Mouse (Mus musculus): ENCODE results near the gene Tbkbp1.

DNA sequence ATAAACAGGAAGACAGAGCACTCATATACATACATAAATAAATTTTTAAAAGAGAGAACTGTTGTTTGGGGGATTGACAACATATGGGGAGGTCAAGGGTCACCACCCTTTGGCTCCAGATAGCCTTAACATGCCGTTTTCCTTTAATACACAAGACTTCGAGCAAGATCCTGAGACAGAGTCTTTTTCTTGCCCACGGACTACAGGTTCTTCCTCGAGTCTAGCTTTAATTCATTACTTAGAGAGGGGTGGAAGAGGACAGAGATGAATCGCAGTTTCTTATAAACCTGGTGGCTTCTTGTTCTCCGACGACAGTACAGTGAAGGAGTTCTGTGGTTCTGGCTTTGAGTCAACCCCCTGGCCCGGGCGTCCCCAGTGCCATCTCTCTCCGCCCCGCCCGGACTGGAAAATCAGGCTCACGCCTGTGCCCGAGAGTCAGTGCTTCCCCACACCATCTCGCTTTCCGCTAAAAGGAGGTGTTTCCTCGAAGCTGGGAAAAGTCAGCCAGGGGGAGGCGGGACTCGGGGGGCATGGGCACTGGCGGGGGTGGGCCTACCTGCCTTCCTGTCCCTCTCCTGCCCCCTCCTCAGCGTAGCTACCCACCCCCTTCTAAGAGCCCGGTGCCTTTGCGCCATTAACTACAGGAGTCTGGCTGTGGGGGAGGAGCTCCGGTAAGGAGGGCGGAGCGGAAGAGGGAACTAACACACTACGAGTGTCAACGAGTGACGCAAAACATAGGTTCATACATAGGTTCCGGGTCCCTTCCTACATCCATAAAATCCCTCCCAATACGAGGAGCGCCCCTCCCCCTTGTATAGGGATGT, 24.4 kb downstream of the Tbkbp1 start:
- no peak for TF ChIP-seq TAL1 (IDR thresholded peaks at IDR 0.05; ENCODE audit: low read length)
- no peak for TF ChIP-seq GATA1 (IDR thresholded peaks at IDR 0.05; ENCODE audit: low read length)

All from erythroblast, embryonic 14.5 days (primary cell).